Mouse (Mus musculus): ENCODE measurements at regions not wholly inside any gene's neighbourhood (a gene's known extent, or its start where the extent isn't known, plus 50 kb on each side); places are given as distances from the start of the nearest gene placed in this dataset.

- intact Hi-C loops (cut with DNase I) = loop anchor here (5.0 to 10.0 kb wide), 2 partner anchors 277 to 1704 kb away; no protein-coding TSS in a partner anchor
- no peak overlapping the region for H3K4me3 ChIP-seq
These were observed 176.2 kb upstream of the A1bg start for GRCm38 (mm10) chr15:61098968-61099367.

GRCm38 (mm10) chr15:61098519-61098918, 175.7 kb upstream of the A1bg start:
- H3K27ac ChIP-seq = no peak overlapping the region
- DNase-seq (ENCODE audit: extremely low spot score in 1 of 2, low spot score in 2 of 2) = no peak
- no peak overlapping the region for H3K4me3 ChIP-seq
- intact Hi-C loops (cut with DNase I) = loop anchor here (5.0 to 10.0 kb wide), 2 partner anchors 276 to 1704 kb away; no protein-coding TSS in a partner anchor
- TF ChIP-seq CTCF (IDR thresholded peaks at IDR 0.05) = no peak

More at GRCm38 (mm10) chr15:61098968-61099367, 176.2 kb upstream of the A1bg start:
- TF ChIP-seq CTCF (IDR thresholded peaks at IDR 0.05) = no peak
- DNase-seq (ENCODE audit: extremely low spot score in 1 of 2, low spot score in 2 of 2) = no peak
- no peak overlapping the region for H3K27ac ChIP-seq

GRCm38 (mm10) chr15:61096021-61096781, 173.4 kb upstream of the A1bg start:
- DNase-seq (ENCODE audit: extremely low spot score in 1 of 2, low spot score in 2 of 2) = no peak
- Histone ChIP-seq H3K27ac (no peak overlapping the region), H3K4me3 (no peak overlapping the region)
- intact Hi-C loops (cut with DNase I) = loop anchor here (1.0 to 10.0 kb wide), 5 partner anchors 274 to 1701 kb away; no protein-coding TSS in a partner anchor
- peak; percentile 71 for TF ChIP-seq CTCF (IDR thresholded peaks at IDR 0.05)

- TF ChIP-seq CTCF (IDR thresholded peaks at IDR 0.05) = no peak
- DNase-seq (ENCODE audit: extremely low spot score in 1 of 2, low spot score in 2 of 2) = no peak
These were observed 132.3 kb upstream of the A1bg start for GRCm38 (mm10) chr15:61055017-61055609.

GRCm38 (mm10) chr15:61051363-61051762, 128.6 kb upstream of the A1bg start:
- TF ChIP-seq CTCF (IDR thresholded peaks at IDR 0.05) = no peak
- Histone ChIP-seq H3K27ac (no peak overlapping the region), H3K4me3 (no peak overlapping the region)
- DNase-seq (ENCODE audit: extremely low spot score in 1 of 2, low spot score in 2 of 2) = no peak
- intact Hi-C loops (cut with DNase I) = no loop called here

More at GRCm38 (mm10) chr15:61055017-61055609, 132.3 kb upstream of the A1bg start:
- Histone ChIP-seq H3K4me3 (no peak overlapping the region), H3K27ac (no peak overlapping the region)
- intact Hi-C loops (cut with DNase I) = no loop called here

GRCm38 (mm10) chr15:61009509-61009908, 86.7 kb upstream of the A1bg start:
- intact Hi-C loops (cut with DNase I) = no loop called here
- no peak overlapping the region for H3K27ac ChIP-seq
- no peak overlapping the region for H3K4me3 ChIP-seq
- DNase-seq (ENCODE audit: extremely low spot score in 1 of 2, low spot score in 2 of 2) = no peak
- TF ChIP-seq CTCF (IDR thresholded peaks at IDR 0.05) = no peak

- no peak for DNase-seq (ENCODE audit: extremely low spot score in 1 of 2, low spot score in 2 of 2)
- TF ChIP-seq CTCF (IDR thresholded peaks at IDR 0.05) = no peak
- H3K4me3 ChIP-seq = no peak overlapping the region
- H3K27ac ChIP-seq = no peak overlapping the region
- intact Hi-C loops (cut with DNase I) = no loop called here
These were observed 84.7 kb upstream of the A1bg start for GRCm38 (mm10) chr15:61007461-61008059.

GRCm38 (mm10) chr15:61006608-61007007, 83.8 kb upstream of the A1bg start:
- intact Hi-C loops (cut with DNase I) = no loop called here

GRCm38 (mm10) chr15:60993971-60994690, 71.3 kb upstream of the A1bg start:
- DNase-seq (ENCODE audit: extremely low spot score in 1 of 2, low spot score in 2 of 2) = no peak
- Histone ChIP-seq H3K4me3 (no peak overlapping the region), H3K27ac (no peak overlapping the region)
- intact Hi-C loops (cut with DNase I) = no loop called here
- TF ChIP-seq CTCF (IDR thresholded peaks at IDR 0.05) = no peak

More at GRCm38 (mm10) chr15:61006608-61007007, 83.8 kb upstream of the A1bg start:
- H3K27ac ChIP-seq = no peak overlapping the region
- DNase-seq (ENCODE audit: extremely low spot score in 1 of 2, low spot score in 2 of 2) = no peak
- H3K4me3 ChIP-seq = no peak overlapping the region
- no peak for TF ChIP-seq CTCF (IDR thresholded peaks at IDR 0.05)

GRCm38 (mm10) chr15:60993394-60993793, 70.6 kb upstream of the A1bg start:
- no peak overlapping the region for H3K27ac ChIP-seq
- no peak overlapping the region for H3K4me3 ChIP-seq
- no peak for TF ChIP-seq CTCF (IDR thresholded peaks at IDR 0.05)
- no peak for DNase-seq (ENCODE audit: extremely low spot score in 1 of 2, low spot score in 2 of 2)
- intact Hi-C loops (cut with DNase I) = no loop called here

GRCm38 (mm10) chr15:60982576-60982975, 59.8 kb upstream of the A1bg start:
- DNase-seq (ENCODE audit: extremely low spot score in 1 of 2, low spot score in 2 of 2) = no peak
- no peak for TF ChIP-seq CTCF (IDR thresholded peaks at IDR 0.05)
- H3K27ac ChIP-seq = no peak overlapping the region
- intact Hi-C loops (cut with DNase I) = no loop called here
- no peak overlapping the region for H3K4me3 ChIP-seq
